Mouse (Mus musculus) MN1 (cell line): ENCODE results near the gene Adm2.

ENCODE experiments used
- DNase-seq: peaks from one replicate; pipeline ENCODE4 v3.0.0-alpha.2; 2016; ENCODE audit warnings: low spot score

Gene Adm2

GRCm38 (mm10) chr15:89322670-89323522 lies at the start of gene Adm2:
Gene Adm2 (plus strand): TSS chr15:89322720.
- no peak for DNase-seq

- no peak for DNase-seq
Observed at GRCm38 (mm10) chr15:89275497-89275896, 47.0 kb upstream of the Adm2 start.

DNA sequence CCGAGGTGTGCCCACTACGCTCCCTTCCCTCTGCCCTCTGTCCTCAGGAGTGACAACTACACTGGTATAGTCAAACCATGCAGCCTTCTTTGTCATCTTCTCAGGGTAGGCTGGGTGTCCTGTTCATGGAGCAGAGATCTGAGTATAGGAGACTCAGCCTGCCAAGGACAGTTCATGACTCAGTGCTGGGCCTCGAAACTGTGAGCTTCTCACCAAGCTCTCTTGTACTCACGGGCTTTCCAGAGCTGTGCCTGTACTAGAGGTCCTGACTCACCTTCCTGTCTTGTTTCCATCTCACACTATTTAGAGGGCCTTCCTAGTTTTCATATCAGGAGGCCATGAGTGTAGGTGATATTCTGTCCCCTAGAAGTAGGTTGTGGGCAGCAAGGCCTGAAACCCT lies 45.2 kb upstream of the Adm2 start:
- DNase-seq = no peak

GRCm38 (mm10) chr15:89282546-89282945 lies 40.0 kb upstream of the Adm2 start:
- DNase-seq = no peak

DNA sequence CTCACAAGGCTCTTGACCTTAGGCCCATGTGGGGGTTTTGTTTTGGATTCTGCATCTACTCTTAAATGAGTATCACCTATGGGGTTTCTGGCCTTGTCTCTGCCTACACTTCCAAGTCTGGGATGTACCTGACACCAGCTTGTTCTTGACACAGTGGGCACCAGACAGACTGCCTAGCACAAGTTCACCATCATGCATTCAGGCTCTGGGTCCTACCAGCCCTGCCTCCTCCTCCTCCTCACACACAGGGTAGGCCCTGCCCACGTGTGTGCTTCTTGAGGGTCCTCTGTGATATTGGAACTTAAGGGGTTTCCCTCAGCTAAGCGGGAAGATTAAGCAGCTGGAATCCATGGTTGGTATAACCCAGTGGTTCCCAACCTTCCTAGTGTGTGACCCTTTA lies 38.4 kb upstream of the Adm2 start:
- DNase-seq = no peak

DNA sequence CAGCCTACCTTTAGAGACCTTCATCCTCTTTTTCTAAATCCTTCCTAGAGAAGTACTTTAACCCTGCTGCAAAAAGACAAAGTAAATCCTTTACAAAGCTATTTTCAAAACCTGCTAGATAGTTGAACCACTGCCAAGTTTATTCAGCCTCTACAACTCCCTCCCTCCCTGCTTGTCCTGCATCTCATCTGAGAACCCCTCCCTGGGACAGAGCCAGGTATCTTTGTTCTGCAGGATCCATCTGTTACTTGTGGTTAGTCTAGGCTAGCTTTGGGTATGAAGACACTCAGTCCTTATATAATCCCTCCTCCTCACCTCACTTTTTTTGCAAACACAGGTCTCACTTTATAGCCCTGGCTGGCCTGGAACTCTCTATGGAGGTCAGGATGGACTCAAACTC lies 37.5 kb upstream of the Adm2 start:
- DNase-seq = no peak

GRCm38 (mm10) chr15:89285478-89285877 lies 37.0 kb upstream of the Adm2 start:
- no peak for DNase-seq

DNA sequence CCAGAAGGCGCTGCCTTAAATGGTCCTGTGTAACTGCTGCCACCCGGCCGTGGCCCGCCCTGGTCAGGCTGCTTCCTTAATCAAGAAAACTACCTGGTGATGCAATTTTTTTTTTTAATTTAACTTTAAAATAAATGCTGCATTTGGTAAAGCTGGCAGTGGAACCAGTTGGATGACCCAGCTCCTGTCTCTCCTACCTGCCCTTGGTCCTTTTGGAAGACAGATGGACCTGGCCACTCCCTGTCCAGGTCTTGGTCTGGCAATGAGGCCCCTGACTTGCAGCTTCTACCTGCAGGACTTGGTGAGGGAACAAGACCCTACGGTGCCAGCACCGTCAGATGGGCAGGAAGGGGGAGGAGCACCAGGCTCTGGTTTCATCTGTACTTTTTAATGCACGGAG lies 36.4 kb upstream of the Adm2 start:
- no peak for DNase-seq

DNA sequence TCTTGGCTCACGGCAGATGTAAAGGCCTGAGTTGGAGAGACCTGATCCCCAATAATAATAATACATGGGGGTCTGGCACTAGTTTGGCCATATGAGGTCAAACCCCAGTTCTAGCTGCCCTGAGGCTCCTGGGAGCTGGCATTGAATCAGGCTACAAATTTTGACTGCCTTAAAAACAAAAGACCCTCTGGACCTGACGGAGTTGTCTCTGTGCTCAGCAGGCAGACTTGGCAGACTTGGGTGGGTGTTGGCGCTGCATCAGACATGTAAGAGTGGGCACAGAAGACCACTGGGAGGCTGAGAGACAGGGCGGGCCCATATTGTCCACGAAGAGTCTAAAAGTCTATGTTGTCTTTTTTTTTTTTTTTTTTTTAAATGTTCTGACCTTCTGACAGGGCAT lies 35.9 kb upstream of the Adm2 start:
- no peak for DNase-seq

DNA sequence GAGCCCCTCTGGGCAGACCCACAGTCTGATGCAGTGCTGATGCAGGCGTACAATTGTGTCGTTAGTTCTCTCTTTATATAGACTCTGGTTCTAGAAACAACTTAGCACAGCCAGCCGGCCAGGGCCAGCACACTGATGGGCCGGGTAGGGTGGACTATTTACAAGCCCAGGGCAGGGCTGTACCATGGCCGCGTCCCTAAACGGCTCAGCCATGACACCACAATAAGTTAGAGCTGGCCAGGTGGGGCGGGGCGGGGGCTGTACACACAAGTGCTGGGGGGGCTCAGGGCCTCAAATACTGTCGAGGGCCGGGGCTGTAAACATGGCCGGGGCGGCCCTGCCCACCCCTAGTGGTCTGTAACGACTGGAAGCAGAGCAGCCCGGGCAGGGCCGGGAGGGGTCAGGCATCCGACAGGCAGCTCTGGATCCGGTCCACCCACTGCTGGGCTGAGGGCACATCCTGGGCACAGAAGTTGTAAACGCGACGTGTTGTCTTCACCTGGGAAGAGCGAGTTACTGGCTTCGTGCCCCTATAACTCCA lies 34.2 kb upstream of the Adm2 start:
- DNase-seq = no peak

GRCm38 (mm10) chr15:89289455-89289854 lies 33.1 kb upstream of the Adm2 start:
- no peak for DNase-seq

- no peak for DNase-seq
Observed at GRCm38 (mm10) chr15:89291521-89291920, 31.0 kb upstream of the Adm2 start.

GRCm38 (mm10) chr15:89292795-89293194 lies 29.7 kb upstream of the Adm2 start:
- no peak for DNase-seq

DNA sequence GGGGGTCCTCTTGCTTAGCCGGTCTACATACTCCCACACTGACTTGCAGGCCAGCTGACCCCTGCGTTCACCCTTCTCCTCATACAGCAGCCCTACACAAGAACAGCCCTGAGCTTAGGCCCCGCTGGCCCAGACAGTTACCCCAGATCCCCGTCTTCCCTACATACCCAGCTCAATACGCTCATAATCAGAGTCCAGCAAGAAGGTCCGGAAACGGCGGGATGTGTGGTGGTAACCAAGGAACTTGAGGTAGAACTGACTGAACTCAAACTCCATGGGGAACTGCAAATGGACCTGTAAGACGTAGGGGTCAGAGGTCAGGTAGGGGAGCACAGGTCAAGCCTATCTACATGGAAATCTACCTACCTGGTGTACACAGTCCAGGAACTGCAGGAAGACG lies 28.7 kb upstream of the Adm2 start:
- no peak for DNase-seq

- DNase-seq = no peak
Observed at GRCm38 (mm10) chr15:89295580-89296165, 26.8 kb upstream of the Adm2 start.

GRCm38 (mm10) chr15:89296465-89296864 lies 26.1 kb upstream of the Adm2 start:
- peak; percentile 81 for DNase-seq

DNA sequence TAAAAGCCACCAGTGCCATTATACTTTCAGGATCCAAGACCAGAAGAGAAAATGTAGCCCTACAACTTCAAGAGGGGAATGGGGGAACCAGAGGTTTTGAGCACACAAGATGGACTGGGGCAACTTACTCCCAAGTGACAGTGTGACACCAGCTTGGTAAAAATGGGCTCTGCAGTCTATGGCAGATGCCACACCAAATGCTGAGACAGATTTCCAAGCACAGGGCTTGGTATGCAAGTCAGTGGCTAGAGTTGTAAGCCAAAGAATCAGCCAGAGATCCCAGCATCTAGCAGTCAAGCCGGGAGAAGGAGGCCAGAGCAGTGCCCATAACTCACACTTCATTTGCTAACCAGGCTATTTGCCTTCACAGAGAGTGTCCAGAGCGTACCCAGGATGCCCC lies 24.8 kb upstream of the Adm2 start:
- DNase-seq = no peak

DNA sequence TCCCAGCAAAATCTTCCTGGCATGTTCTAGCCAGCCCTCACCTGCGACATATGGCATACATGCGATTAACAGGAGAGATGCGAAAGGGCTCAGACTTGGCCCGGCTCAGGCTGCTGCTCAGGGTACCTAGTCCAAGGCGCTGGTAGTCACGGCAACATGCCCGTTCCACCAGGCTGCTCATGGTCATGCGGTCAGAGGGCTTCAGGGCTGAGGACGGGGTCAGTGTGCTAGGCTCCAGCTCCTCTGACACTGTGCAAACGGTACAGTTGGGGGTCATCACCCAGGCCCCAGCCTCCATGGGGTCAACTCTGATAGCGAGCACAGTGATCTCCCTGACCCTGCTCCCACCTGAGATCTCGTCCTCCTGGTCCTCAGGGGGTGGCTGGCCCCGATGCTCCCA lies 22.3 kb upstream of the Adm2 start:
- DNase-seq = no peak

DNA sequence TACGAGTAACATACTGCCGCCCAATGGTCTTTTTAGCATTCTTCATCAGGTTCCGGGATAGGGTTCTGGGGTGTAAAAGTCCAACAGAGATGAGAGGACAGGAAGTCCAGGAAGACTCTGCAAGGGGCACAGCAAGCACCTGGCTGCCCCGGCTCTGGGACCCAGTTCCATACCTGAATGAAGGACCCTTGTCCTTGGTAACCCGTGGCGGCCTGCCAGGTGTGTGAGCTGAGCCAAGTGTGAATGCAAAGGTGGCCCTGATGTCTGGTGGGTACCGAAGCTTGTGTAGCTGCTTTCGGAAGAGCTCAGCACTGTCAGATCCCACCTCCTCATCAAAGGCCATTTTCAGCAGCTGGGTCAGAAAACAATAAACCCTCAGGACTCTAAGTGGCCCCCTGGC lies 21.9 kb upstream of the Adm2 start:
- DNase-seq = no peak

DNA sequence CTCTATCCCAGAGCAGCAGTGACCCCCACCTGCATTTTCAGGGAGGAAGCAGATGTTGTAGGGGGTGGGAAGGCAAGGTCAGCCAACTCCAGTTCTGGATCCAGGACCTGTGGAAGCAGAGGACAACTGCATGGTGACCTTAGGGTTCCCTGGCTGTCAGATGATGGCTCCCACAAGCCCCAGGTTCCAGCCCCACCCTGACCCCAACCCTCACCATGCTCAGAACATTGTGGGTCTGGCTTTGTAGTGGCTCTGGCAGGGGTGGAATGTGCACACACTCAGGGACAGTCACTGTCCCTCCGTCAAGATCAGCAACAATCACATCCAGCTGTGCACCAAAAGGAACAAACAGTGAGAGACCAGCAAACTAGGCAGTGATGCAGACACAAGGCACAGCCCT lies 16.6 kb upstream of the Adm2 start:
- DNase-seq = no peak

- DNase-seq = no peak
Observed at GRCm38 (mm10) chr15:89307461-89307860, 15.1 kb upstream of the Adm2 start.

DNA sequence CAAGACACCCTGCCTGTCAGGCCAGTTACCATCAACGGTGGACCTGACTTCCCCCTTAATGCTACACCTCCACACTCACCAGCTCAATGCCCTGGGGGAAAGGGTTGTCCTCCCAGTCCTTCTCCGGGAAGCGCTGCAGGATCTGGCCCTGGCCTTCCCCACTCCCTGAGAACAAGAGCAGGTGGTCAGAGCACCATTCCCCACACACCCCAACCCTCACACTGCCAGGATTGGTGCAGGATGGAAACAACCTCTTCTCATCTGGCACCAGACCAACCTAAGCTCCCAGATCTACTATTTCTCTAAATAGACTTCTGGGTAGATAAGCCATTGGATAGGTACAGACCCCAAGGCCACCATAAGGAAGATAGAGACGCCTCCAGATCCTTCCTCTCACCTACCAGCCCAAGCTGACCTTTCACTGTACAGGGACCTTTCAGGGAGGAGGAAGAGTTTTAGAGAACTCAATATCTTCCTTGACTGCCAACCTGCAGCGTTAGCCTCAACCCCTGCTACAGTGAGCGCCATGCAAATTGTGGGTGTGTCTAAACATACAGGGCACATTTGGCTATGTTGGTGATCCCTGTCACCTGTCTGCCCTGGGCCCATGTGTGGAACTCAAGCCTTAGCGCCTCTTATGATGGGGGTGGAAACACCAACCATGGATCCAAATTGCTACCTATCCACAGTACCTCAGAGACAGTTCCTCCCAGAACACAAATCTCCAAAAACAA lies 13.9 kb upstream of the Adm2 start:
- DNase-seq = no peak

DNA sequence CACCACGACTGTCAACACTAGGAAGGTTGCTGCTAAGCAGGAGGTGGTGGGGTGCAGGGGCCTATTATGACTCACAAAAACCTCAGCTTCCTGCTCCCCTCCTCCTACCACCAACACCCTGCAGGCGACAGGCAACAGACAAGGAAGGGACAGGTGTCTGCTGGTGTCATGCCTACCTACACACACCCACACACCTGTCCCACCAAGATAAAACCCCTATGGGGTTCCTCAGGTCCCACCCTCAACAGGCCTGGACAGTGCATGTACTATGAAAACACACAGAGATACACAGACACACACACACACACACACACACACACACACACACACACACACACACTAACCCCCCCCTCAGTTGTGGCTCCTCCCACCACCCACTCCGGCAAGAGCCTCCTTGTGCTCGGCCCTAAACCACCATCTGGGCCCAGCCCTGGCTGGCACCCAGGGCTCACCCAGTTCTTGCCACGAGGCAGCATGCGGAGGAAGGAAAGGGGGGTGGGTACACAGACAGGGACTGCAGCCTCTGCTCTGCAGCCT lies 12.5 kb upstream of the Adm2 start:
- DNase-seq = peak; percentile 63
